Mouse (Mus musculus) CH12.LX (cell line): Measurements from ENCODE around the gene Gm43518. TPM values are rescaled to one million over a fixed set of nuclear protein-coding genes. Genes with fewer than 3 reads are reported as not detected.

ENCODE experiments used
- DNase-seq: peaks from one replicate; pipeline ENCODE4 v3.0.0-alpha.2; 2013; ENCODE audit errors: extremely low read depth
- H3K27ac ChIP-seq: 2 replicates; pipeline ENCODE4 v1.5.1; 2012; ENCODE audit warnings: low read depth, mild to moderate bottlenecking, control low read depth, moderate library complexity; ENCODE audit not compliant: insufficient read depth
- H3K27me3 ChIP-seq: replicated peaks from 2 replicates; pipeline ENCODE3; 2012; ENCODE audit warnings: inconsistent platforms
- H3K36me3 ChIP-seq, 2 experiments: replicated peaks in 1 of 2; 2 replicates each; pipeline versions ENCODE3 to v1.6.1; 2012; ENCODE audit warnings: inconsistent platforms in 1 of 2, low read length in 1 of 2, mild to moderate bottlenecking in 1 of 2, mixed read lengths in 1 of 2, moderate library complexity in 1 of 2; ENCODE audit not compliant: control insufficient read depth in 1 of 2, insufficient read depth in 1 of 2
- H3K4me1 ChIP-seq, 2 experiments: 2 replicates each; pipeline ENCODE4 v1.6.1; 2012; ENCODE audit warnings: inconsistent platforms in 1 of 2, moderate library complexity in 1 of 2; ENCODE audit not compliant: insufficient read depth in 2 of 2, control insufficient read depth in 1 of 2
- H3K4me2 ChIP-seq: 2 replicates; pipeline ENCODE4 v1.6.1; 2012; ENCODE audit warnings: low read depth, mild to moderate bottlenecking, control low read depth; ENCODE audit not compliant: poor library complexity, insufficient read depth, severe bottlenecking
- H3K4me3 ChIP-seq, 3 experiments: fragments of 150-350 bp in 1 of 3; sonication (generic) in 1 of 3; replicated peaks in 1 of 3; 2 replicates each; pipeline versions ENCODE3 to v1.5.1; 2011 to 2012; ENCODE audit warnings: low read depth in 2 of 3, low read length in 2 of 3, mild to moderate bottlenecking in 2 of 3, moderate library complexity in 2 of 3, control low read depth in 1 of 3, improper control_type of control experiment in 1 of 3, inconsistent platforms in 1 of 3, mixed read lengths in 1 of 3; ENCODE audit not compliant: poor library complexity in 1 of 3
- H3K79me2 ChIP-seq: replicated peaks from 2 replicates; pipeline ENCODE4 v1.6.1; 2012; ENCODE audit warnings: mild to moderate bottlenecking, moderate library complexity; ENCODE audit not compliant: control insufficient read depth, poor library complexity, insufficient read depth, severe bottlenecking; ENCODE audit errors: extremely low read depth
- H3K9ac ChIP-seq: 2 replicates; pipeline ENCODE4 v1.6.1; 2012; ENCODE audit warnings: low read depth, mild to moderate bottlenecking, control low read depth, moderate library complexity; ENCODE audit not compliant: insufficient read depth
- H3K9me3 ChIP-seq: replicated peaks from 2 replicates; pipeline ENCODE3; 2012; ENCODE audit warnings: low read length, inconsistent platforms, mixed read lengths
- CHD1 ChIP-seq: IDR thresholded peaks from 2 replicates; pipeline ENCODE4 v1.6.1; 2012; ENCODE audit warnings: low read depth, low read length, improper control_type of control experiment, inconsistent platforms
- ELF1 ChIP-seq: IDR thresholded peaks from 2 replicates; pipeline ENCODE4 v1.6.1; 2014; ENCODE audit warnings: low read depth, mild to moderate bottlenecking, inconsistent platforms, low read length, improper control_type of control experiment
- EP300 ChIP-seq: IDR thresholded peaks from 2 replicates; pipeline ENCODE4 v1.6.1; 2011; ENCODE audit warnings: low read length, improper control_type of control experiment
- ETS1 ChIP-seq: conservative IDR thresholded peaks from 2 replicates; pipeline ENCODE4 v1.6.1; 2012; ENCODE audit warnings: low read depth, mild to moderate bottlenecking, inconsistent platforms, low read length, improper control_type of control experiment, moderate library complexity
- MAFK ChIP-seq: IDR thresholded peaks from 2 replicates; pipeline ENCODE4 v1.6.1; 2011; ENCODE audit warnings: low read length, improper control_type of control experiment; ENCODE audit not compliant: insufficient replicate concordance
- MAZ ChIP-seq: IDR thresholded peaks from 2 replicates; pipeline ENCODE4 v1.6.1; 2012; ENCODE audit warnings: low read depth, mild to moderate bottlenecking, inconsistent platforms, low read length, improper control_type of control experiment, moderate library complexity
- MEF2A ChIP-seq: IDR thresholded peaks from 2 replicates; pipeline ENCODE4 v1.6.1; 2014; ENCODE audit warnings: low read depth, mild to moderate bottlenecking, inconsistent platforms, low read length, improper control_type of control experiment, borderline replicate concordance
- POLR2A ChIP-seq: IDR thresholded peaks from 2 replicates; pipeline ENCODE4 v1.6.1; 2011; ENCODE audit warnings: low read depth, mild to moderate bottlenecking, improper control_type of control experiment, low read length
- RAD21 ChIP-seq: IDR thresholded peaks from 2 replicates; pipeline ENCODE4 v1.6.1; 2011; ENCODE audit warnings: low read depth, mild to moderate bottlenecking, low read length, improper control_type of control experiment, moderate library complexity
- SIN3A ChIP-seq: IDR thresholded peaks from 2 replicates; pipeline ENCODE4 v1.6.1; 2012; ENCODE audit warnings: low read length, improper control_type of control experiment, inconsistent platforms
- TBP ChIP-seq: conservative IDR thresholded peaks from 2 replicates; pipeline ENCODE4 v1.6.1; 2011; ENCODE audit warnings: low read depth, low read length, improper control_type of control experiment
- TCF12 ChIP-seq: IDR thresholded peaks from 2 replicates; pipeline ENCODE4 v1.6.1; 2014; ENCODE audit warnings: low read depth, mild to moderate bottlenecking, inconsistent platforms, low read length, improper control_type of control experiment
- UBTF ChIP-seq: IDR thresholded peaks from 2 replicates; pipeline ENCODE4 v1.6.1; 2012; ENCODE audit warnings: low read depth, mild to moderate bottlenecking, inconsistent platforms, low read length, improper control_type of control experiment, moderate library complexity
- USF1 ChIP-seq: IDR thresholded peaks from 2 replicates; pipeline ENCODE4 v1.6.1; 2014; ENCODE audit warnings: low read depth, mild to moderate bottlenecking, inconsistent platforms, low read length, improper control_type of control experiment
- ZMIZ1 ChIP-seq: IDR thresholded peaks from 2 replicates; pipeline ENCODE4 v1.6.1; 2012; ENCODE audit warnings: low read depth, mild to moderate bottlenecking, inconsistent platforms, low read length, improper control_type of control experiment
- dilution Hi-C: fragments of 300-500 bp; cut with MboI; formaldehyde crosslinking; loops from 2 replicates; pipeline ENCODE4 v1.14.3; 2020; ENCODE audit warnings: low sequenced_read_pairs; ENCODE audit not compliant: extremely low pct_unique_long_range_greater_than_20kb, extremely low pct_ligation_motif_present
- in situ Hi-C: fragments of 300-500 bp; cut with MboI; formaldehyde crosslinking; loops from 3 replicates; pipeline ENCODE4 v1.14.3; 2019; ENCODE audit warnings: low sequenced_read_pairs, low pct_ligation_motif_present, low pct_unique_long_range_greater_than_20kb, mixed read lengths
- polyA plus RNA-seq: library from polyadenylated mRNA; unstranded; fragments of >175 nt; gene quantifications from 2 replicates; pipeline ENCODE4 v1.2.1, GENCODE M21; 2012; ENCODE audit warnings: low read depth; ENCODE audit not compliant: insufficient read length
- total RNA-seq, 2 experiments: library from RNA; depleted of rRNA; stranded (reverse); fragments of 300-350 nt in 1 of 2; fragments of >200 nt in 1 of 2; gene quantifications; 2 replicates each; pipeline ENCODE4 v1.2.3; 2012 to 2014

The Gm43518 gene
- total and polyA plus RNA-seq, 3 experiments: 0.87 TPM; not detected in 2

DNA sequence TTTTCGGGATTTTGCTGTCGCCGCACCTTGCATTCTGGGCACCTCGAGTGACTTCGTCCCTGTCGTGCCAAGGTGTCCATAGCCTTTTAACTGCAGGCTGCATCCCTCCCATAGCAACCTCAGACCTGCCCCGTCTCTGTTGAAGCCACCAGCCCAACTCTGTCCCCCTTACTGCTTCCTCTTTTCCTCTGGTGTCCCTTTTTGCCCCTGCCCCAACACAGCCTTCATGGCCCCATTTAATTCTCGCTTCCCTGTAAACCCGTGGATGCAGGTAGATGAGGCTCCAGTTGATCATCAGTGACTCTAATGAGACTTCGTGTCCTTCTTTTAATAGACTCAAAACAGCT, 19.6 kb upstream of the Gm43518 start:
- H3K79me2 ChIP-seq: peaks cover 36% of the 10 kb centered on the region
- peak overlapping the region; percentile 80 to 97 (median 81) for H3K4me3 ChIP-seq
- H3K9me3 ChIP-seq: peaks cover 3% of the 10 kb centered on the region
- peak overlapping the region; percentile 99 for H3K4me2 ChIP-seq
- peaks cover 21 to 40% of the 10 kb centered on the region in 2 experiments for H3K36me3 ChIP-seq
- H3K27ac ChIP-seq: peak overlapping the region; percentile 62
- TF ChIP-seq MEF2A (no peak), UBTF (no peak; the same call in 1 of the 2 replicates), MAZ (no peak), CHD1 (peak; percentile 33; the same call in 1 of the 2 replicates), TBP (no peak), SIN3A (peak; percentile 74), POLR2A (no peak), MAFK (no peak), ZMIZ1 (0 out of 2 replicates have a peak, but pooled peaks have one; percentile 51)
- in situ Hi-C loops: loop anchor here (5.0 to 25.0 kb wide), 2 partner anchors 85 to 270 kb away; no protein-coding TSS in a partner anchor
- H3K4me1 ChIP-seq: peaks cover 20 to 46% of the 10 kb centered on the region in 2 experiments
- no peak for DNase-seq
- peak overlapping the region; percentile 87 for H3K9ac ChIP-seq
- dilution Hi-C loops: no loop called here
- H3K27me3 ChIP-seq: no peaks in the 10 kb centered on the region

DNA sequence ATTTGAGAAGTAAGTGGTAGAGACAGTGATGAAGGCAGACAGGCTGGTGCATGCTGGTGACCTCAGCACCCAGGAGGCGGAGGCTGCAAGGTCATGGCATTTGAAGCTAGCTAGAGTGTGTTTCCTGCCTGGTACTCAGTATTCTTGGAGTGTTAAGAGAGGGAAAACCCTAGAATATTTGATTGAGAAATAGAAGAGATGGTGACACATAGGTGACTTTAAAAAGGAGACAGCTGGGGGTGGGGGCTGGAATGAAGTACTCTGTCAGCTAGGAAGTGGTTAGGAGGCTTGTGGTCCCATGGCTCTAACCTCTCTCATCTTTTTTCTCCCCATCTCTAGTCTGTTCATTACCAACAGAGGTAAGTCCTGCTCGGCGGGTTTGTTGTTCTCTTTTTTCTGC, 12.4 kb upstream of the Gm43518 start:
- Histone ChIP-seq H3K4me3 (no peak overlapping the region), H3K27ac (peak overlapping the region; percentile 18; the same call in 1 of the 2 replicates), H3K79me2 (peaks cover 52% of the 10 kb centered on the region), H3K4me1 (peaks cover 15 to 80% of the 10 kb centered on the region in 2 experiments), H3K4me2 (no peak overlapping the region), H3K27me3 (no peaks in the 10 kb centered on the region), H3K9me3 (no peaks in the 10 kb centered on the region), H3K9ac (no peak overlapping the region), H3K36me3 (peaks cover 60 to 83% of the 10 kb centered on the region in 2 experiments)
- TF ChIP-seq MEF2A (no peak), TCF12 (no peak), USF1 (no peak), EP300 (peak; percentile 29; the same call in 1 of the 2 replicates), ETS1 (peak; percentile 64), ELF1 (no peak), RAD21 (no peak)
- dilution Hi-C loops (no loop called here), in situ Hi-C loops (loop anchor here (5.0 to 25.0 kb wide), 2 partner anchors 53 to 278 kb away; no protein-coding TSS in a partner anchor)
- DNase-seq: peak; percentile 70
